ENCODE assay signal across 22 mouse cellular contexts in genomic region chrX:102318782-102319181, GRCm38 (mm10).
DNase-seq lines count a peak whose midpoint lies in the region; ATAC-seq and TF ChIP-seq lines count a peak whose summit lies in the region.
"Had no signal": no experiment of that assay in that cellular context is flagged by ENCODE, and none has a peak within 500 bp of the region (broad histone marks: within the 10 kb centered on the region; RNA-seq: fewer than 3 reads in every experiment).

No protein-coding gene starts in this region.

- no peak overlapping the region for H3K4me2 ChIP-seq in liver, embryonic 12.5 days
- no peak overlapping the region for H3K4me2 ChIP-seq in liver, embryonic 14.5 days (ENCODE audit: low read depth)
- H3K4me2 ChIP-seq: embryonic facial prominence, embryonic 13.5 days; embryonic facial prominence, embryonic 15.5 days; forebrain, embryonic 12.5 days had no signal

- no peak for TF ChIP-seq EP300 in liver, embryonic 14.5 days (IDR thresholded peaks at IDR 0.05; ENCODE audit: low read depth)

- no peak for DNase-seq in liver
- DNase-seq in liver, embryonic 14.5 days (ENCODE audit: low read depth in 3 of 3, low spot score in 3 of 3), result no peak
- DNase-seq in heart, postnatal 36 days, result no peak
- no peak for DNase-seq in left cerebral cortex, postnatal 14 days (ENCODE audit: low spot score in 2 of 2)
- DNase-seq: adrenal gland, adult 2 months; adrenal gland, postnatal 10 days; adrenal gland, postnatal 25 days; cerebellum, adult 11 months; cerebellum, adult 18-20 months; cerebellum, adult 8-10 months; cerebellum, adult 9-11 months; cerebellum, postnatal 14 days; cerebellum, postnatal 36 days; embryo, embryonic 11 days had no signal

- WGBS in liver, embryonic 12.5 days (ENCODE audit: insufficient replicate concordance), result 41% methylated on average over 5 of the region's 5 CpGs
- 52% methylated on average over 5 of the region's 5 CpGs for WGBS in liver, embryonic 14.5 days (ENCODE audit: insufficient replicate concordance)

- no peak overlapping the region for H3K9ac ChIP-seq in liver, embryonic 12.5 days
- H3K9ac ChIP-seq in liver, embryonic 14.5 days (replicated peaks), result no peak overlapping the region
- H3K9ac ChIP-seq: embryonic facial prominence, embryonic 13.5 days; embryonic facial prominence, embryonic 15.5 days; forebrain, embryonic 12.5 days had no signal

- H3K4me3 ChIP-seq in liver, embryonic 12.5 days, result no peak overlapping the region
- H3K4me3 ChIP-seq in liver, embryonic 14.5 days (ENCODE audit: insufficient read depth in 1 of 2, low read depth in 2 of 2, low read length in 2 of 2), result no peak overlapping the region
- H3K4me3 ChIP-seq: embryonic facial prominence, embryonic 13.5 days; embryonic facial prominence, embryonic 15.5 days; erythroblast, embryonic 14.5 days; forebrain, embryonic 10.5 days; forebrain, embryonic 12.5 days had no signal

- intact Hi-C loops in heart, postnatal 36 days (cut with DNase I), result no loop called here
- intact Hi-C loops in left cerebral cortex, postnatal 14 days (cut with DNase I), result no loop called here

- H3K4me1 ChIP-seq in liver, embryonic 12.5 days, result peaks cover 38% of the 10 kb centered on the region
- peaks cover 0 to 22% of the 10 kb centered on the region in 2 experiments for H3K4me1 ChIP-seq in liver, embryonic 14.5 days (replicated peaks; ENCODE audit: control insufficient read depth in 2 of 2, insufficient read depth in 2 of 2, low read length in 1 of 2)
- H3K4me1 ChIP-seq: embryonic facial prominence, embryonic 13.5 days; embryonic facial prominence, embryonic 15.5 days; forebrain, embryonic 10.5 days; forebrain, embryonic 12.5 days had no signal

- peak; percentile 60 for ATAC-seq in liver, embryonic 12.5 days
- ATAC-seq in liver, embryonic 14.5 days (ENCODE audit: insufficient read depth), result peak; percentile 66; the same call in 1 of the 2 replicates
- ATAC-seq: forebrain, embryonic 14.5 days; forebrain, embryonic 16.5 days had no signal

- no peaks in the 10 kb centered on the region for H3K9me3 ChIP-seq in liver, embryonic 12.5 days (replicated peaks)
- no peaks in the 10 kb centered on the region for H3K9me3 ChIP-seq in liver, embryonic 14.5 days (ENCODE audit: control insufficient read depth, low read length)
- H3K9me3 ChIP-seq: embryonic facial prominence, embryonic 13.5 days; embryonic facial prominence, embryonic 15.5 days; forebrain, embryonic 10.5 days; forebrain, embryonic 12.5 days had no signal

- TF ChIP-seq CTCF in liver, embryonic 14.5 days (IDR thresholded peaks at IDR 0.05; ENCODE audit: low read depth), result no peak

- H3K27ac ChIP-seq in liver, embryonic 12.5 days, result 0 out of 2 replicates have a peak overlapping the region, but pooled peaks have one; percentile 62
- no peak overlapping the region for H3K27ac ChIP-seq in liver, embryonic 14.5 days
- H3K27ac ChIP-seq: embryonic facial prominence, embryonic 13.5 days; embryonic facial prominence, embryonic 15.5 days; forebrain, embryonic 10.5 days; forebrain, embryonic 12.5 days had no signal

- H3K27me3 ChIP-seq in liver, embryonic 12.5 days (replicated peaks), result peaks cover 23% of the 10 kb centered on the region
- H3K27me3 ChIP-seq in liver, embryonic 14.5 days (ENCODE audit: control insufficient read depth, insufficient read depth, low read length), result no peaks in the 10 kb centered on the region; the same call in 1 of the 2 replicates
- H3K27me3 ChIP-seq: embryonic facial prominence, embryonic 15.5 days had no signal

- H3K36me3 ChIP-seq in liver, embryonic 12.5 days, result no peaks in the 10 kb centered on the region
- H3K36me3 ChIP-seq in liver, embryonic 14.5 days (replicated peaks; ENCODE audit: control insufficient read depth, insufficient read depth, low read depth), result no peaks in the 10 kb centered on the region
- H3K36me3 ChIP-seq: embryonic facial prominence, embryonic 13.5 days; embryonic facial prominence, embryonic 15.5 days; forebrain, embryonic 10.5 days; forebrain, embryonic 12.5 days had no signal
